ENCODE assay signal across 10 mouse cellular contexts in genomic region chr5:30114761-30115140, GRCm38 (mm10). TPM values are rescaled to one million over a fixed set of nuclear protein-coding genes. Genes with fewer than 3 reads are reported as not detected.
DNase-seq lines count a peak whose midpoint lies in the region; ATAC-seq and TF ChIP-seq lines count a peak whose summit lies in the region.
"Had no signal": no experiment of that assay in that cellular context is flagged by ENCODE, and none has a peak within 500 bp of the region (broad histone marks: within the 10 kb centered on the region; RNA-seq: fewer than 3 reads in every experiment).

No protein-coding gene starts in this region.

- in situ Hi-C loops in Patski (cut with MboI; ENCODE audit: low pct_unique_long_range_greater_than_20kb): loop anchor here (10.0 kb wide), 1 partner anchor 290 kb away; no protein-coding TSS in a partner anchor

- H3K4me2 ChIP-seq in heart, embryonic 15.5 days: peak overlapping the region; percentile 99
- peak overlapping the region; percentile 86 for H3K4me2 ChIP-seq in forebrain, postnatal 0 days (ENCODE audit: low read depth)
- peak overlapping the region; percentile 81 for H3K4me2 ChIP-seq in liver, postnatal 0 days (ENCODE audit: low read depth, low read length)

- peaks cover 55% of the 10 kb centered on the region for H3K27me3 ChIP-seq in heart, embryonic 15.5 days
- H3K27me3 ChIP-seq in Patski: no peaks in the 10 kb centered on the region
- no peaks in the 10 kb centered on the region for H3K27me3 ChIP-seq in forebrain, postnatal 0 days (ENCODE audit: insufficient read depth, low read length)
- peaks cover 31% of the 10 kb centered on the region for H3K27me3 ChIP-seq in liver, postnatal 0 days (ENCODE audit: insufficient read depth, low read length)

- 1% methylated on average over 28 of the region's 28 CpGs for WGBS in heart, embryonic 15.5 days
- WGBS in forebrain, postnatal 0 days: 8% methylated on average over 28 of the region's 28 CpGs
- WGBS in liver, postnatal 0 days (ENCODE audit: insufficient replicate concordance): under 1% methylated on average over 28 of the region's 28 CpGs

- peak overlapping the region; percentile 66 for H3K4me3 ChIP-seq in heart, embryonic 15.5 days
- peak overlapping the region; percentile 55 for H3K4me3 ChIP-seq in forebrain, postnatal 0 days (ENCODE audit: low read depth, low read length)
- peak overlapping the region; percentile 44 for H3K4me3 ChIP-seq in liver, postnatal 0 days (ENCODE audit: low read depth, low read length)

- POLR2A ChIA-PET in Patski (lab: Charles Lee): interaction anchor here (0.6 kb wide), 1 partner anchor 673 kb away, joined by 7 read pairs; no protein-coding TSS in a partner anchor

- no peak for DNase-seq in heart, adult 9 months (ENCODE audit: low spot score in 2 of 2)
- no peak for DNase-seq in Patski (ENCODE audit: low read depth, low spot score)
- no peak for DNase-seq in forebrain, postnatal 0 days
- no peak for DNase-seq in liver, postnatal 0 days
- DNase-seq in urinary bladder, postnatal 4 days (ENCODE audit: low spot score in 2 of 2): no peak
- no peak for DNase-seq in B cell, adult 2 months
- no peak for DNase-seq in embryo, embryonic 11 days

- H3K36me3 ChIP-seq in heart, embryonic 15.5 days: peaks cover 24% of the 10 kb centered on the region
- H3K36me3 ChIP-seq in forebrain, postnatal 0 days (ENCODE audit: insufficient read depth): peaks cover 18% of the 10 kb centered on the region
- peaks cover 18% of the 10 kb centered on the region for H3K36me3 ChIP-seq in liver, postnatal 0 days (replicated peaks; ENCODE audit: insufficient read depth, low read length)

- H3K4me1 ChIP-seq in heart, embryonic 15.5 days (replicated peaks): peaks cover 31% of the 10 kb centered on the region
- H3K4me1 ChIP-seq in forebrain, postnatal 0 days (ENCODE audit: insufficient read depth): no peaks in the 10 kb centered on the region
- H3K4me1 ChIP-seq in liver, postnatal 0 days (ENCODE audit: insufficient read depth): peaks cover 26% of the 10 kb centered on the region

- peak; percentile 16; the same call in 1 of the 2 replicates for ATAC-seq in heart, embryonic 15.5 days (replicated peaks; ENCODE audit: insufficient number of reproducible peaks, insufficient read depth, low FRiP score, low read depth)
- ATAC-seq in Patski: peak; percentile 8
- ATAC-seq in forebrain, postnatal 0 days: peak; percentile 19
- ATAC-seq in liver, postnatal 0 days: no peak

- H3K27ac ChIP-seq in heart, embryonic 15.5 days: no peak overlapping the region
- H3K27ac ChIP-seq in forebrain, postnatal 0 days (ENCODE audit: low read depth, low read length): no peak overlapping the region
- no peak overlapping the region for H3K27ac ChIP-seq in liver, postnatal 0 days (ENCODE audit: low read depth)
- H3K27ac ChIP-seq: macrophage had no signal

- CTCF ChIA-PET in Patski (lab: Charles Lee): interaction anchor here (0.6 to 2.2 kb wide), 5 partner anchors 17 to 296 kb away, joined by 3 to 18 read pairs (median 3); no protein-coding TSS in a partner anchor

- TF ChIP-seq CTCF in Patski (IDR thresholded peaks at IDR 0.05): no peak
- TF ChIP-seq CTCF in forebrain, postnatal 0 days (IDR thresholded peaks at IDR 0.05; ENCODE audit: low read depth): no peak
- no peak for TF ChIP-seq CTCF in liver, postnatal 0 days (IDR thresholded peaks at IDR 0.05; ENCODE audit: low read depth)

- H3K9me3 ChIP-seq in heart, embryonic 15.5 days (replicated peaks): no peaks in the 10 kb centered on the region
- H3K9me3 ChIP-seq in forebrain, postnatal 0 days (ENCODE audit: low read length): no peaks in the 10 kb centered on the region
- H3K9me3 ChIP-seq in liver, postnatal 0 days (ENCODE audit: low read length): no peaks in the 10 kb centered on the region

- no peak for TF ChIP-seq EP300 in liver, postnatal 0 days (IDR thresholded peaks at IDR 0.05; ENCODE audit: low read depth)

- H3K9ac ChIP-seq in heart, embryonic 15.5 days: peak overlapping the region; percentile 64
- H3K9ac ChIP-seq in forebrain, postnatal 0 days: peak overlapping the region; percentile 57
- peak overlapping the region; percentile 30; the same call in 1 of the 2 replicates for H3K9ac ChIP-seq in liver, postnatal 0 days (replicated peaks)

RNA-seq across cellular contexts. Expression of gene 3110082J24Rik, which starts 8.9 kb away (rescaled TPM):
- not detected in 2 replicates for polyA plus RNA-seq in heart, embryonic 15.5 days (2015; fragmentation: Nextera tagmentation; extraction: Ambion mirVana)
- polyA plus RNA-seq in Patski (2021): not detected
- 1.0 and 2.0 TPM in 2 replicates for total RNA-seq in forebrain, postnatal 0 days (2014; rRNA removed)
- polyA plus RNA-seq in forebrain, postnatal 0 days (2015; fragmentation: Nextera tagmentation; extraction: Ambion mirVana): 2.0 and 2.5 TPM in 2 replicates
- polyA plus RNA-seq in liver, postnatal 0 days (2015; fragmentation: Nextera tagmentation; extraction: Ambion mirVana): not detected in 2 replicates
- total RNA-seq: MEL had no signal
- polyA plus RNA-seq: macrophage had no signal

RNA-seq across cellular contexts. Expression of gene Garem2, which starts 9.8 kb away (rescaled TPM):
- polyA plus RNA-seq in heart, embryonic 15.5 days (2015; fragmentation: Nextera tagmentation; extraction: Ambion mirVana): 0.18 and 0.25 TPM in 2 replicates
- polyA plus RNA-seq in Patski (2021): 0.10 TPM
- 10.4 and 10.5 TPM in 2 replicates for total RNA-seq in forebrain, postnatal 0 days (2014; rRNA removed)
- 5.5 and 7.2 TPM in 2 replicates for polyA plus RNA-seq in forebrain, postnatal 0 days (2015; fragmentation: Nextera tagmentation; extraction: Ambion mirVana)
- 0.02 TPM in 1 of 2 replicates, not detected in the other for polyA plus RNA-seq in liver, postnatal 0 days (2015; fragmentation: Nextera tagmentation; extraction: Ambion mirVana)
- polyA plus RNA-seq: macrophage had no signal

RNA-seq across cellular contexts. Expression of gene Hadha, which starts 40.2 kb away (rescaled TPM):
- polyA plus RNA-seq in heart, embryonic 15.5 days (2015; fragmentation: Nextera tagmentation; extraction: Ambion mirVana): 261 and 298 TPM in 2 replicates
- 270 TPM for polyA plus RNA-seq in Patski (2021)
- 50.3 and 57.9 TPM in 2 replicates for total RNA-seq in forebrain, postnatal 0 days (2014; rRNA removed)
- 45.9 and 56.1 TPM in 2 replicates for polyA plus RNA-seq in forebrain, postnatal 0 days (2015; fragmentation: Nextera tagmentation; extraction: Ambion mirVana)
- polyA plus RNA-seq in liver, postnatal 0 days (2015; fragmentation: Nextera tagmentation; extraction: Ambion mirVana): 224 and 228 TPM in 2 replicates

RNA-seq across cellular contexts. Expression of gene Hadhb, which starts 40.3 kb away (rescaled TPM):
- polyA plus RNA-seq in heart, embryonic 15.5 days (2015; fragmentation: Nextera tagmentation; extraction: Ambion mirVana): 361 and 426 TPM in 2 replicates
- polyA plus RNA-seq in Patski (2021): 273 TPM
- total RNA-seq in forebrain, postnatal 0 days (2014; rRNA removed): 54.4 and 59.3 TPM in 2 replicates
- 43.2 and 46.2 TPM in 2 replicates for polyA plus RNA-seq in forebrain, postnatal 0 days (2015; fragmentation: Nextera tagmentation; extraction: Ambion mirVana)
- 421 and 447 TPM in 2 replicates for polyA plus RNA-seq in liver, postnatal 0 days (2015; fragmentation: Nextera tagmentation; extraction: Ambion mirVana)

RNA-seq across cellular contexts. Expression of gene Tyms, which starts 41.3 kb away (rescaled TPM):
- 84.8 and 113 TPM in 2 replicates for polyA plus RNA-seq in heart, embryonic 15.5 days (2015; fragmentation: Nextera tagmentation; extraction: Ambion mirVana)
- polyA plus RNA-seq in Patski (2021): 94.3 TPM
- total RNA-seq in forebrain, postnatal 0 days (2014; rRNA removed): 12.3 and 14.3 TPM in 2 replicates
- 26.8 and 34.1 TPM in 2 replicates for polyA plus RNA-seq in forebrain, postnatal 0 days (2015; fragmentation: Nextera tagmentation; extraction: Ambion mirVana)
- 84.6 and 101 TPM in 2 replicates for polyA plus RNA-seq in liver, postnatal 0 days (2015; fragmentation: Nextera tagmentation; extraction: Ambion mirVana)
